Mouse (Mus musculus) embryonic facial prominence, embryonic 14.5 days (tissue): Measurements from ENCODE around the gene Grik1. TPM values are rescaled to one million over a fixed set of nuclear protein-coding genes. Genes with fewer than 3 reads are reported as not detected.

ENCODE experiments used
- ATAC-seq: fragments of 200-750 bp; cut with Nextera tagmentation; 2 replicates; pipeline ENCODE4 v1.8.0; 2017; ENCODE audit warnings: low read depth, moderate number of reproducible peaks, moderate TSS enrichment
- DNase-seq: peaks from one replicate; pipeline ENCODE4 v3.0.0-alpha.2; 2015; ENCODE audit warnings: low spot score
- H3K27ac ChIP-seq: fragments of 300-500 bp; sonication (generic); replicated peaks from 2 replicates; pipeline ENCODE4 v1.5.1; 2014; ENCODE audit warnings: low read depth, mild to moderate bottlenecking, low read length, moderate library complexity
- H3K27me3 ChIP-seq: fragments of 300-500 bp; sonication (generic); replicated peaks from 2 replicates; pipeline ENCODE4 v1.6.1; 2014; ENCODE audit warnings: low read length; ENCODE audit not compliant: control insufficient read depth, insufficient read depth
- H3K36me3 ChIP-seq: fragments of 300-500 bp; sonication (generic); 2 replicates; pipeline ENCODE4 v1.6.1; 2014; ENCODE audit warnings: low read length, mixed read lengths; ENCODE audit not compliant: control insufficient read depth, insufficient read depth
- H3K4me1 ChIP-seq: fragments of 300-500 bp; sonication (generic); 2 replicates; pipeline ENCODE4 v1.6.1; 2014; ENCODE audit warnings: antibody characterized with exemption, low read length; ENCODE audit not compliant: control insufficient read depth, insufficient read depth
- H3K4me2 ChIP-seq: fragments of 300-500 bp; sonication (generic); 2 replicates; pipeline ENCODE4 v1.6.1; 2014; ENCODE audit warnings: low read depth, mild to moderate bottlenecking, low read length, moderate library complexity, mixed read lengths
- H3K4me3 ChIP-seq: fragments of 300-500 bp; sonication (generic); 2 replicates; pipeline ENCODE4 v1.5.1; 2014; ENCODE audit warnings: low read depth, mild to moderate bottlenecking, low read length
- H3K9ac ChIP-seq: fragments of 300-500 bp; sonication (generic); 2 replicates; pipeline ENCODE4 v1.6.1; 2014; ENCODE audit warnings: low read depth, mild to moderate bottlenecking, low read length, moderate library complexity, mixed read lengths
- H3K9me3 ChIP-seq: fragments of 300-500 bp; sonication (generic); 2 replicates; pipeline ENCODE4 v1.6.1; 2016; ENCODE audit warnings: low read length; ENCODE audit not compliant: control insufficient read depth
- WGBS: fragments of 180-500 bp; shearing (Covaris S2); extraction: QIAGEN DNeasy Blood & Tissue Kit; methylation state at CpG from one replicate; pipeline ENCODE4 v1.1.7; 2014; 5-methylcytosine and 5-hydroxymethylcytosine counted together
- polyA plus RNA-seq: library from polyadenylated mRNA; unstranded; fragments of >200 nt; fragmentation: Nextera tagmentation; extraction: Ambion mirVana; gene quantifications from 2 replicates; pipeline ENCODE4 v1.2.1, GENCODE M21; 2014

Gene Grik1
- 4.6 and 5.7 TPM in 2 replicates for polyA plus RNA-seq

DNA sequence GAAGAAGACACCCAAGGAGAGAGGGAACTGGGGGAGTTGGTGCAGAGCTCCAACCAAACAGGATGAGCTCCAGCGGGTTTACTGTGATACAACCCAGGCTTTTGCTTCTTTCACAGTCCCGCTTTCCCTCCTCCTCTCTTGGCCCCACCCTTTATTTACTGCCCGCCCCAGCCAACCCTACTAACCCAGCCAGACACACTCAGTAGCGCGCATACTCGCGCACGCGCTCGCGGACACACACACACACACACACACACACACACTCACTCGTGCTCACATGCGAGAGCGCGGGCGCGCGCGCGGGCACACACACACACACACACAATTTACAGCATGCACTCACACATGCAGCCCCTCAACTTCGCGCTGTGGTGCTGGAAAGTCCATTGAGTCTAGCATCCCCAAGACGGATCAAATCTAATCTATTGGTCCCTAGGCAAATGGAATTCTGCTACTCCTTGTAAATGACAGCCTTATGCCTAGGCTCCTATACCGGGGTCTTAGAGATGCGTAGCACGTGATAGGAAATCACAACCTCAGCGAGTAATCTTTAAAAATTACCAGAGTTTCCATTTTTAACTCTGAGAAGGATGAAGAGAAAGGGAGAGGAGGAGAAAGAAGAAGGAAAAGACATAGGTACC is at the start of gene Grik1:
TSS of gene Grik1 (minus strand) at position 134 of the 641 bp plus-strand sequence.
- H3K36me3 ChIP-seq = no peaks in the 10 kb centered on the region
- no peak within 1 kb of the TSS for H3K27ac ChIP-seq
- peak within 1 kb of the TSS; percentile 45 for H3K9ac ChIP-seq
- DNase-seq (peak; percentile 56), ATAC-seq (peak; percentile 86)
- H3K27me3 ChIP-seq = peaks cover 42% of the 10 kb centered on the region
- H3K4me2 ChIP-seq = peak within 1 kb of the TSS; percentile 95
- peak within 1 kb of the TSS; percentile 54 for H3K4me3 ChIP-seq
- H3K4me1 ChIP-seq = peaks cover 4% of the 10 kb centered on the region; the same call in 1 of the 2 replicates
- 2% methylated on average over 19 of the region's 27 CpGs for WGBS
- H3K9me3 ChIP-seq = no peaks in the 10 kb centered on the region

- DNase-seq (peak; percentile 16), ATAC-seq (no peak)
- peaks cover 4% of the 10 kb centered on the region; the same call in 1 of the 2 replicates for H3K4me1 ChIP-seq
- no peak overlapping the region for H3K4me2 ChIP-seq
- no peaks in the 10 kb centered on the region for H3K36me3 ChIP-seq
- no peak overlapping the region for H3K4me3 ChIP-seq
- WGBS = 41% methylated on average over 3 of the region's 3 CpGs
- peaks cover 21% of the 10 kb centered on the region for H3K27me3 ChIP-seq
- H3K9me3 ChIP-seq = no peaks in the 10 kb centered on the region
- no peak overlapping the region for H3K27ac ChIP-seq
- H3K9ac ChIP-seq = no peak overlapping the region
Observed at GRCm38 (mm10) chr16:88294209-88294608, 4.1 kb upstream of the Grik1 start.

DNA sequence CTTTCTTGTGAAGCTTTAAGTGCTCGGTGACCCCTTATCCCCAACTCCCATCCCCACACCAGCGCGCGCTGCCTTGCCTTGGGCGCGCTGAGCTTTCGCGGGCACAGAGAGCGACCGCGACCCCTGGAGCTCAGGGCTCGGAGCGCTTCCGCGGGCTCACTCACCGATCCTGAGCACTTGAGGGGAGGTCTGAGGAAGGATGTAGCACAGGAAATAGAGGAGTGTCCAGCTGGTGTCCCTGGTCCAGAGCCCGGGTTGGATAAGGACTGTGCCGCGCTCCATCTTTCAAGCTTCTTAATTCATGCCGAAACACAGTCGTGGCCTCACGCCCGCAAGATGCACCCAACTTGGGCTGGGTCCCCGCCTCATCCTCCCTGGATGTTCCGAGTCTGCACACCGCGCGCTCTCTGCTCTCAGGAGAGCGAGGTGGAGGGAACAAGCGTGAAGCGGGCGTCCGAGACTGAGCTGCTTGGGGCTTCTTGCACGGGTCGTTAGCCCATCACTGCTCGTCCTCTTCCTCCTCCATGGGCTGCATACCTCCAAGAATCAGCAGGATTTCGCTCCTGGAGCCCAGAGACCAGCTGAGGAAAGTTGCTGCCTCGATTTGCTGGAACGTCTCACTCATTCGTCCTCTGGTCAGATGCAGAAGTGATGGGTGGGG is 514 bp downstream of the Grik1 start:
- Histone ChIP-seq H3K9ac (peak overlapping the region; percentile 45), H3K36me3 (no peaks in the 10 kb centered on the region), H3K27me3 (peaks cover 42% of the 10 kb centered on the region), H3K9me3 (no peaks in the 10 kb centered on the region), H3K4me3 (peak overlapping the region; percentile 54), H3K4me2 (peak overlapping the region; percentile 95), H3K4me1 (peaks cover 4% of the 10 kb centered on the region; the same call in 1 of the 2 replicates), H3K27ac (no peak overlapping the region)
- WGBS = under 1% methylated on average over 35 of the region's 40 CpGs
- DNase-seq = peak; percentile 16
- ATAC-seq = peak; percentile 37; the same call in 1 of the 2 replicates

DNA sequence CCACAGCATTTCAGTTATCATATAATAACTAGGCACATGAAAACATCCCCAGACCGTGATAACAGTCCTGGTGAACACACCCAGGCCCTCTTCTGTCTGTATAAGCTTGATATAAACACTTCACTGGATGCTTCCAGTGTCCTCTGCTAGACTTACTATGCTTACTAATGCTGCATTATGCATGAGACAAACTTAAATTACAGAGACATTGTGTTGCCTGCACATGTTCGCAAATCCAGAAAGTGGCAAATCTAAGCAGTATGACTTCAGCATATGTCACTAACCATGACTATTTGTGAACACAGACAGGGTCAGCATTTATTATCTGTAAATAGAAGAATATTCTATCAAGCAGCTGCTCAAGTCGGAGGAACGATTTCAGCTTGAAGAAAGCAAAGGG is 31.7 kb downstream of the Grik1 start:
- H3K27ac ChIP-seq = no peak overlapping the region
- DNase-seq (no peak), ATAC-seq (no peak)
- no peaks in the 10 kb centered on the region for H3K36me3 ChIP-seq
- H3K4me3 ChIP-seq = no peak overlapping the region
- 82% methylated on average over 4 of the region's 4 CpGs for WGBS
- H3K4me1 ChIP-seq = no peaks in the 10 kb centered on the region
- no peak overlapping the region for H3K4me2 ChIP-seq
- no peaks in the 10 kb centered on the region for H3K9me3 ChIP-seq
- H3K27me3 ChIP-seq = no peaks in the 10 kb centered on the region
- H3K9ac ChIP-seq = no peak overlapping the region

DNA sequence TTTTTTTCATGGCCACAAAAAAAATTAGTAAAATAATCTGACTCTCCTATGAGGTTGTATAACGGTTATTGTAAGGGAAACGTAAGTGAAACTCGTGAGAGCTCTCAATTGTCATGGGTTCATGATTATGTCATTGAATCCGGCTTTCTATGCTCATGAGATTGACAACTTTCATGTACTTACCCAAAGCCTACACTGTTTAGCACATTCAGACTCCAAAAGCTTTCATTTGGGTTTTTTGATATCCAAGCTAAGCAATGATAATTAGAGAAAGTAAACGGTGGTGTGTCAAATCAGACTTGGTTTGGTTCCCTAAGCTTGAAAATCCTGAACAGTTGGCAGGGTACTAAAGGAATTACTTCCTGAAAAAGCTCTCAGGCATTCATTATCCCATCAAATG is 33.0 kb downstream of the Grik1 start:
- WGBS = 40% methylated on average over 5 of the region's 5 CpGs
- ATAC-seq = 0 out of 2 replicates have a peak, but pooled peaks have one; percentile 50
- DNase-seq = peak; percentile 29

DNA sequence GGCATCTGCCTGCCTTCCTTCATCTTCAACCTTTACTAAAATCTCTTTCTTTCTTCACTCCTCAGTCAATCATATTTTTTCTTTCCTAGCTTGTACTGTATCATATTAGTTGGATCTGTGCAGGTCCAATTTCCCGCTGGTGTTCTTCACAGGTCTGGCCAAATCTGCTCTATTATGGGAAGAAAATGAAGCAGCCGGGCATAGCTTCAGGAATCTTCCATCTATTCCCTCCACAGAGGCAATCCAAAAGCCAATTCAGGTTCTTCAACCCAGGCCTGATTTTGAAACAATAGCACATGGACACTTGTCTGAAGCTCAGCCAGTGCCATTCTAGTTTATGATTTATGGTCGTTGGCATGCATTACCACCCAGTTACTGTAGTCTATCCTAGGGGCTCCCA is 34.0 kb downstream of the Grik1 start:
- DNase-seq (no peak), ATAC-seq (no peak)
- H3K27ac ChIP-seq = no peak overlapping the region
- H3K36me3 ChIP-seq = no peaks in the 10 kb centered on the region
- no peaks in the 10 kb centered on the region for H3K4me1 ChIP-seq
- H3K27me3 ChIP-seq = no peaks in the 10 kb centered on the region
- no peak overlapping the region for H3K4me3 ChIP-seq
- no peaks in the 10 kb centered on the region for H3K9me3 ChIP-seq
- no peak overlapping the region for H3K9ac ChIP-seq
- no peak overlapping the region for H3K4me2 ChIP-seq
- WGBS = 77% methylated on average over 3 of the region's 3 CpGs

More for the DNA sequence above, 33.0 kb downstream of the Grik1 start:
- Histone ChIP-seq H3K4me3 (no peak overlapping the region), H3K4me1 (no peaks in the 10 kb centered on the region), H3K27me3 (no peaks in the 10 kb centered on the region), H3K27ac (no peak overlapping the region), H3K36me3 (no peaks in the 10 kb centered on the region), H3K4me2 (no peak overlapping the region), H3K9ac (no peak overlapping the region), H3K9me3 (no peaks in the 10 kb centered on the region)

DNA sequence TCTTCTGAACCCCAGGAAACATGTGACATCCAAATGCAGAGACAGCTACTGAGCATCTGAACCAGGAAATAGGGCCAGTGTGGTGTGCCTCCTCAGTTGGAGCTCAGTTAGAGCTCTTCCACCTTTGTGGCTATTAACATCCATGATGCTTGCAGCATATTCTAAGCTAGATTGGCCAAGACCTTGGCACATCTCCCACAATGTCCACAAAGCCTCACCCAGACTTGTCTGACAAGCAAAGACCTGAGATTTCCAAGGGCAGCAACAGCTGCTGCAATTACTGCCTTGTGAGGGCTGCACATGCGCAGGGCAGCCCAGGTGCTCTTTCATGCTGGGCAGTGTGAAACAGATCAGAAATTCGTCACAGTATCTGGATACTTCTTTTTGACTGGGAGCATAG is 37.4 kb downstream of the Grik1 start:
- ATAC-seq = no peak
- H3K4me2 ChIP-seq = no peak overlapping the region
- H3K4me3 ChIP-seq = no peak overlapping the region
- no peak overlapping the region for H3K27ac ChIP-seq
- no peaks in the 10 kb centered on the region for H3K4me1 ChIP-seq
- no peaks in the 10 kb centered on the region for H3K27me3 ChIP-seq
- no peaks in the 10 kb centered on the region for H3K36me3 ChIP-seq
- 63% methylated on average over 2 of the region's 2 CpGs for WGBS
- no peaks in the 10 kb centered on the region for H3K9me3 ChIP-seq
- peak; percentile 36 for DNase-seq
- no peak overlapping the region for H3K9ac ChIP-seq

GRCm38 (mm10) chr16:88251049-88251448 is 39.0 kb downstream of the Grik1 start:
- H3K27me3 ChIP-seq = no peaks in the 10 kb centered on the region
- no peak overlapping the region for H3K27ac ChIP-seq
- 55% methylated on average over 5 of the region's 5 CpGs for WGBS
- no peak overlapping the region for H3K4me3 ChIP-seq
- no peak overlapping the region for H3K9ac ChIP-seq
- no peaks in the 10 kb centered on the region for H3K9me3 ChIP-seq
- no peaks in the 10 kb centered on the region for H3K4me1 ChIP-seq
- no peak overlapping the region for H3K4me2 ChIP-seq
- ATAC-seq (peak; percentile 37), DNase-seq (peak; percentile 50)
- no peaks in the 10 kb centered on the region for H3K36me3 ChIP-seq
